Mouse (Mus musculus) adrenal gland, adult 18-20 months (tissue): ENCODE results near the gene Stk10. TPM values are rescaled to one million over a fixed set of nuclear protein-coding genes. Genes with fewer than 3 reads are reported as not detected.

ENCODE experiments used
- DNase-seq, 2 experiments: peaks; one replicate each; pipeline ENCODE4 v3.0.0; 2021 to 2022; ENCODE audit warnings: low spot score in 2 of 2
- total RNA-seq, 2 experiments: library from RNA; stranded (reverse); gene quantifications; 1 replicate in 1 of 2; 2 replicates in 1 of 2; pipeline ENCODE4 v1.2.3; 2021

Stk10 gene
- total RNA-seq, 2 experiments from 2014 or later, result 9.8 to 13.3 TPM

DNA sequence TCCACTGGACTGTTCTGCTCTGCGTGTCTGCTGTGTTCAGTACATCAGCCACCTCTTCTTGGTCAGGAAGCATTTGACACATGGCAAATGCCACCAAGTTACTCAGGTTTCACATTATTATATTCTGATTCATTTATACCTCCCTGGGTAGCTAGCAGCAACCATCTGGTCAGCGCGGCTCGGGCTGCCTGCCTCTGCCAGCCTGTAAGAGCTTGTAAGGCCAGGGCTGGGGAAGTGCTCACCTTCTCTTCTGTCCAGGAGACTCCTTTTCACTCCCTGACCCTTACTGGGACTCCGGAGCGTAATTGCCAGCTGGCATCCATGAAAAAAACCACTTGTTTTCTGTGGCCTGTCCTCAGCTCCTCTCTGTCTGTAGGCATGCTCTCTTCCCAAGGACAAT is 16.1 kb downstream of the Stk10 start:
- DNase-seq, result no peak

DNA sequence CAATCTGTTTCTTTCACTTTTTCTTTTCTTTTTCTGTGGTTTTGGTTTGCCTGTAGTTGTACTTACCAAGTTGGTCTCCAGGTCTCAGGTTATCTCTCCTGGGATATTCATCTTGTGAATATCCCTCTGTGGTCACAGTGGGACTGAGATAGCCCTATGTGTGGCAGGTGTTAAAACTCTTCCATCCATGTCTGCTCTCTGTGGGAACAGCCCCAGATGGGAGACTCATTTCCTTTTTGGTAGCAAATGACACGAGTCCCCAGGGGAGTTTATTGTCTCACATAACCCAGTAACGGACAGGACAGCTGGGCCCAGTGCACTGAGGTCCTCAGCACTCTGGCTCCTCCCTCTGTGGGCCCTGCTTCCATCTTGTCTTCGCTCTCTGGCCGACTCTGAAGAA is 17.0 kb downstream of the Stk10 start:
- DNase-seq, result no peak

DNA sequence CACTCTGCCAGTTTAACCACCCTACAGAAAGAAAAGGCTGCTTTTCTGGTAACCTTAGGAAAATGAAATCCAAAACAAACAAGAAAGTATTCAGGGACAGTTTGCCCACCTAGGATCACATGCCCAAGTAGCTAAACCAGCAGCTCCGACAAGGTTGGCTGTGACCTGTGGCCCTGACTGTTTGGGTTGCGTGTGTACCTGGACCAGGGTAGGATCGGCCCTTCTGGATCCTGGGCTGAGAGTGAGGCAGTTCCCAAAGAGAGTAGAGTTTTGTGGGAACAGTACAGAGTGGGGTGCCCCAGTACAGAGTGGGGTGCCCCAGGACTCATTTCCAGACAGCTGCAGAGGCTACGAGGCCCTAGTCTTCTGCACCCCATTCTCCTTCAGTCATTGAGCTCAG is 18.0 kb downstream of the Stk10 start:
- no peak for DNase-seq

DNA sequence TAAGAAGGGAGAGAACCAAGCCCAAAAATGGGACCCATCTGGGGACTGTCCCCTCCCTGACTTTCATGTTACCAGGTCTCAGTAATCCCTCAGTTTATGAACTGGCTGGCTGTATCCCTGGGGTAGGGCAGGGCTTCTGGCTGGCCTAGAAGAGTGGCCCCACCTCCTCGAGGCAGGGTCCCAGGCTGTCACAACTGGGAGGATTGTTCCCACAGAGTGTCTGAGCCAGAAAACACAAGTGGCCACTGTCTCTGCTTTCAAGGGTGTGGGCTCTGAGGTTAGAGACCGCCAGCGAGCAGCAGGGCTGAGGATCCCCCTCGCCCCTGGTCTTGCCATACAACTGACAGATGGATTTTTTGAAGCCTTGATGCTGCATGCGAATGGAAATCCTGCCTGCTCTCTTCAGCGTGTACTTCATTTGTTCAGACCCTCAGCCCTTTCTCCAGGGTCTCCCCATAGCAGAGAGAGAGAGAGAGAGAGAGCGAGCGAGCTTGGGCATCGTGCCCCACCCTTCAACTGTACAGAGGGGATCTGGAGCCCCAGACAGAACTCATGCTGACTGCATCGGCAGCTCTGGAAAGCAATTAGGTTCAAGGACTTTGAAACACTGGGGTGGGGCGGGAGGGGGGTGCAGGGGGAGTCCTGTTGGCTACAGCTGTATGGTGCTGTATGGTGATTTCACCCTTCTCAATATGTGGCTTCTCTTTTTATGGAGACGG is 18.6 kb downstream of the Stk10 start:
- DNase-seq, result no peak

DNA sequence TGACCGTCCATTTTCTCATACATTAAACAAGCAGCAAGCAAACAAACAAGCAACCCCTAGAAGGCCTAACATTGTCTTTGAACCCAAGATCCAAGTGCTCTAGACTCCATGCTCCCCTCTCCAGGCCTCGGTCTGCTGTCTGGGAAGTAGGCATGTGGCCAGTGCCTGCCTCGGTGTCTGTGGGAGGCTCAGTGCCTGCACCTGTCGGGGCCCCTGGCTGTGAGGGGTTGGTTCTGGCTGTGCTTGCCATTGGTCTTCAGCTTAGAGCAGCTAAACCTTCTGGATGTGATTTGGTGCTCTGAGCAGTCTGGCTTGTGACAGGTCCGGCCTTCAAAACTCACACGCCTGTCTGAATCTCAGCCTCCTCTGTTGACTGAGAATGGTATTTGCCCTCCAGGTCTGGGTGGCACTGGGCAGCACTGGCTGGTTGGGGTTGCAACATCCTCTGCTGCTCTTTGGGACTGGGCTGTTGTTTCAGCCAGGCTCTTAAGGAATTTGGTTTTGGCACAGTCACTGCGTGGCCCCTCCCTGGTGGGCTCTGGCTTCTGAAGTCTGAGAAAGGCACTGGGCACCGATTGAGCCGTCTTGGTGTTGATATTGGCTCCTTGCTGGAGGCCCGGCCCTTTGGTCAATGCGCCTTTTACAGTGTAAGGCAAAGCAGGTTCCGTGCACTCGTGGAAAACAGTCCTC is 19.4 kb downstream of the Stk10 start:
- DNase-seq, result no peak

DNA sequence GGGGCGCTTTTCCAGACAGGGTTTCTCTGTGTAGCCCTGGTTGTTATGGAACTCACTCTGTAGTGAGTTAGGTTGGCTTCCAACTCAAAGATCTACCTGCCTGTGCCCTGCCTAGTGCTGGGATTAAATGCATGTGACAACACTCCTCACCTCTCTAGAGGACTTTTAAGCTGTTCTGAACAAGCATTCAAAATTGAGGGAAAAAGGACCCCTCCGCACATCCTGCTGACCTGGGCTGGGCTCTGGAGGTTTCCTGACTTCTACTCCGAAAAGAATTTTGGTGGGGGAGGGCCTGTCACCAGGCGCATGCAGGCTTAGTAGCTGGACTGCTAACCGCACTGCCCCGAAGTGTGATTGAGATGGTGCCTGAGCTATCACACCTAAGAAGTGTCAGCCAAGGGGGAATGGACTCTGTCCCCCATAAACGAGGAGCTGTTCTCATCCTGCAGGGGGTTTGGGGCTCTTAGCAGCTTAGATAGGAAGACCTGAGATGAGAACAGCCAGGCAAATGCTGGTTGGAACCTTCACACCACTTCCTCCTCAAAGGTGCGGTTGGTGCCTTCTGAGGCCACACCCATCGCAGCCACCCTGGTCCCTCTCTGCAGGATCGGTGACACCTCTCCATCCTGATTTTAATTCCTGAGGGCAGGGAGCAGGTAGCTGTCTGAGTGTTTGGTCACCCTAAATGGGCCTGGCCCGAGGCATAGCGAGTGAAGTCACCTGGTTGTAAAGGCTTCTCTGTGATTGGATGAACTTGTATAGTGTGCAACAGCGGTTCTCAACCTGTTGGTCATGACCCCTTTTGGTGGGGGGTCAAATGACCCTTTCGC is 20.4 kb downstream of the Stk10 start:
- no peak for DNase-seq

DNA sequence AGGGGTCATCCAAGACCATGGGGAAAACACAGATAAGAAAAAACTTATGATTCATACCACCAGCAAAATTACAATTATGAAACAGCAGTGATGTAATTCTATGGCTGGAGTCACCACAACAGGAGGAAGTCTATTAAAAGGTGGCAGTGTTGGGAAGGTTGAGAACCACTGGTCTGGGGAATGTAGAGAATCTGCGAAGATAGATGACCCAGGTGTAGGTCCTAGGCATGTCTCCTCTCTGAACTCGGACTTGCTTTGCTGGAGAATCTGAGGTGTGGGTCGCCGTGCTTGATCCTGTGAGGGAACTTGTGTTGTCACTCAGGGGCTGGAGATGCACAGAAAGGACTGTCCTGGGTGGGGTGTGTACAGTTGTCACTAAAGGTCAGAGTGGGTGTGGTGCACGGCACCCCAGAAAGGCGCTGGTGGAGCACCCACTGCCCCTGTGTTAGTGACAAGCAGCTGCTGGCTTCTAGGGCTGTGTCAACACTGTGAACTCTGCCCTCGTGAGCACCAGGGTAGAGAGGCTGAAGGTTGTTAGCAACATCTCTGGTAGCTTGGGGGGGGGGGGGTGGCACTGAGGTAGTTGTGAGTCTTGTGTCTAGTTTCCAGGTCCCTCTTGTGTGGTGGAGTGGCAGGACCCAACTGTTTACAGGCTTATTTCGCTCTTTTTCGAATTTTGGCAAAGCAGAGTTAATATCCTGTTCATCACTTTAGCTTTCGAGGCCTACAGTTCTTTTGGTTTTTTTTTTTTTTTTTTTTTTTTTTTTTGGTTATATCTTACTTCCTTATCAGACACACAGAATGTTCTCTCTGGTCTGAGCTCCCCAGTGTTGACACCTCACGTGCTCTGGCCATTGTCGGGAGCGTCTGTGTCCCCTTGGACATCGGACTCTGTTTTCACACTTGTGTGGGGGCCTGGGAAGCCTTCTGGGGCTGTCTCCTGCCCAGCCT is 21.3 kb downstream of the Stk10 start:
- no peak for DNase-seq

DNA sequence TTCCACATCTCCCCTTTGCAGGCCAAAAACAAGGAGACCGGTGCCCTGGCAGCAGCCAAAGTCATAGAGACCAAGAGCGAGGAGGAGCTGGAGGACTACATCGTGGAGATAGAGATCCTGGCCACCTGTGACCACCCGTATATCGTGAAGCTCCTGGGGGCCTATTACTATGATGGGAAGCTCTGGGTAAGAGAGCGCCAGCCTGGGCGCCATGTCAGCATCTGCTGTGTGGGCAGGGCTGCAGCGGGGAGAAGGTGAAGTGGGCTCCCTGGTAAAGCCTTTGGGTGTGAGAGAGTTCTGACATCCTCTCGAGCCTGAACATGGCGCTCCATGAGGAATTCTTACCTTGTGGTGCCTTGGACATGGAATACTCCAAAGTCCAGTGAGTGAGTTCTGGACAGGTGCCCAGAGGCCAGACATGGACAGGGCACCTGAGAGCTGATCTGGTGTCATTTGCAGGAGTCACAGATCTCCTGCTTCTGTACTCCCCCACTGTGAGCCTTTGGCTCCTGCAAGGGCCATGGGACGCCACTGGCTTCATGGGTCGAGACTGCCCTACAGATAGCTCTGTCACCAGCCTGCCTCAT is 22.1 kb downstream of the Stk10 start:
- DNase-seq, result no peak

DNA sequence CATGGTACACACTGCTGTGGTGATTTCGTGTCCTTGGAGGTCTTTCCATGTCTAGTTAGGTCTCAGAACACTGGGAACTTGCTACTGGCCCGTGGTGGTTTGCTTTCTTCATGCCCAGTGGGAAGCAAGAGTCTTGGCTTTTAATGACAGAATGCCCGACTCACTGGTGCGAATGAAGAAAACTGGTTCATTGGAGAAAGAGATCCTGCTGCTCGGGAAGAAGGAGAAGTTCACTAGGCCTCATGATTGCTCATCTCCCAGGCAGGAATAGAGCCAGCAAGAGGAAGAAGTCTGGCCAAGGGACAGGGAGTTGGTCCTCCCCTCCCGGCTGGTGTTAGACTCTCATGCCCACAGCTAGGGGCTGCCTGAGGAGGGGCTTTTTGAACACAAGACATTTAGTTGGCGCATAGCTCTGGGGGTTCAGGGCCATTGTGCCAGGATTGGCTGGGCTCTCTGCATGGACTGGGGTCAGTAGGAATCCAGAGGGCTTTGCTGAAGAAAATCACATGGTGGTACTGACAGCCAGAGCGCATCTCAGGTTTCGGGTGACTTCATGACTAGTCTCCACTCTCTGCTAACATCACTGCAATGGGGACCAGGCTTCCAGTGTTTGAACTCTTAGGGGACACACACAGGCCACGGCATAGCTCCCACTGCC is 23.4 kb downstream of the Stk10 start:
- DNase-seq, result no peak

DNA sequence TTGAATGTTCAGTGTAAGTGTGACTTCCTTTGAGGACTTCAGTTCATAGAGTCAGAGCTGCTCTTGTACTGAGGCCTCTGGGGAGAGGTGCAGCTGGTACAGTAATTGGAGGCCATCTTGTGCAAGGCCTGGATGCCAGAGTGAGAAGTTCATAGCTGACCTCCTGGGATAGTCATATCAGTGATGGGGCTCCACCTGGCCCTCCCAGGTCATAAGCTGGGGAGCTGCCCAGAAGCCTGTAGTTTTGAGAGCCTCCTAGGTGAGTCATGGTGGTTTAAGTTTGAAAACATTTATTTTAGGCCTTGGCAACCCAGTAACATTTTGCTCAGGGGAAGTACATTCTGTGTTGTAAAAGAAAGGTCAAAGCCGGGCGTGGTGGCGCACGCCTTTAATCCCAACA is 24.9 kb downstream of the Stk10 start:
- no peak for DNase-seq

DNA sequence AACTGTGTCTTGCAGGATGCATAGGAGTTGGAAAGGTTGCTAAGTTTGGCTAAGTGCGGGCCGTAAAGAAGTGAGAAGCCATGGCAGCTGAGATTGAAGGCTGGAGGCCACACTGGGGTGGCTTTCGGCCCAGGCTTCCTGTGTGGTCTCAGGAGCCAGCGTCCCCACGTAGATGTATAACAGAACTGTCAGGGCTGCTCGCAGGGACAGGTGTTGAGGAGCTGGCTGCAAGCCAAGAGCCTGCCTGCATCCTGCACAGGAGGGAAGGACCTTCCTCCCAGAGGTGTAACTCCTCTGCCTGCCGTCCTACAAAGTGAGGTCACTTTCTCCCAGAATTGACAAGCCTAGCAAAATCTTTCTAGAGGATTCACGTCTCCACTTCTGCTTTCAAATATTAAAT is 25.6 kb downstream of the Stk10 start:
- no peak for DNase-seq

DNA sequence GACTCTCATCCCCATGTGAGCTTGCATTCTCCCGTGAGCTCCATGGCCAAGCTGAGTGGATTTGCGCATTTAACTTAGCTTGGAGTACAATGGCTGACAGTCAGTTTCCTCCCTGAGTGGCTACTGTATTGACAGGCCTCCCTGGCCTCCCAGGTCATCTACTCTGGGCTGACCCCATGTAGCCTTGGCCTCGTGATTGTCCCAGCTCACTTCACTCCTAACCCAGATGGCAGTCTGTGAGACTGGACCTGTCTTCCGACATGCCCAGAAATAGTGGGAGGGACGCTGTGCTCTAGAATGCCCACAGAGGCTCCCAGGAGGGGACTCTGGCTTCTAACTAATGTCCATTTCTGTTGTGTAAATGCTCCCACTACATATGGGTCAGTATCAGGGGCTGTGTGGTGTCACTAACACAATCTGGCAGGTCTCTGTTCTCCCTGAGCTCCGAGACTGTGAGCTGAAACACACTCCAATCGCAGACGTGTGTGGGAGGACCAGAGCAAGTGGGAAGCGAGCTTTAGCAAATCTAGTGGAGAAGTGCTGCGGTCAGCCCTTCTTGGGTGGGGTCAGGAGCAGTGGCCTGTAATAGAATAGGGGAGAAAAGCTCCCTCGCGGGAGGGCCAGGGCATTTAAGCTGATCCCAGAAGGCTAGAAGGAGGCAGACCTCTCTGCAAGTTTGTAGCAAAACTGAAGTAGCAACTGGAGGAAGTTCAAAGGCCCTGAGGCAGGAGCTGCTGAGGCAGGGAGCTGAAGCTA is 27.1 kb downstream of the Stk10 start:
- no peak for DNase-seq

DNA sequence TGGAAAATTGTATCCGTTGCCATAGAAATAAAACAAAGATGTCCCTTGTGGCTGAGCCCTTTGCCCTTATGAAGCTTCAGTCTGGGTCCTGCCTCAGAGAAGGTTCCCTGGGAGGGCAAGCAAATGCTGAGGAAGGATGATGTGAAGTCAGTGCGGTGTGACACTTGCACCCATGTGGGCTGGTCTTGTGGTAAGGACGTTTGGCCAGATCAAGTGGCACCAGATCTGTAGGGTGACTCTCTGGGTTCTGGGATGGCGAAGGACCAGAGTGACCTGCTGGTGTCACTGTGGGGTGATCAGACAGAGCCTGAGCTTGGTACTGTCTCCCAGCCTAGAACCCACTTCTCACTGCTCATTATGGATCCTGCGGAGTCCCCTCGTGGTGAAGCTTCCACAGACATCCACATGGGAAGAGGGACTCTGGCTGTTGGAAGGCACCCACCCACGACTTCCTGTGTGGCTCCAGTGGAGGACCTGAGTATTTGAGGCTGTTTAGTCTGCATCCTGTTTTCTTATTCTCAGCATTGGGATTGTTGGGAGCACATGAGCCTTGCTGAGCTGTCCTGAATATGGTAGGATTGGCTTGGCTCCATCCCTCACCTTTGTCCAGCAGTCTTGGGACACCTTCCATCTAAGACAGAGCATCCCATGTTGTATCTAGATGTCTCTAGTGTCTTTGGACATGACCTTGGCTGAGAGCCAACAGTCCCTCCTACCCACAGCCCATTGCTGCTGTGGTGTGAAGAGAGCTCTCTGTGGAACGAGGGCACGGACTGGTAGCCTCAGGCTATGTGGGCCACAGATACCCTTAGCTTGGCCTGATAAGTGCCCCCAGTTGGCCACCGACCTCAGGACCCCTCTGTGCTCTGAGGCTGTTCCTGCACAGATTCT is 28.6 kb downstream of the Stk10 start:
- DNase-seq, result no peak

DNA sequence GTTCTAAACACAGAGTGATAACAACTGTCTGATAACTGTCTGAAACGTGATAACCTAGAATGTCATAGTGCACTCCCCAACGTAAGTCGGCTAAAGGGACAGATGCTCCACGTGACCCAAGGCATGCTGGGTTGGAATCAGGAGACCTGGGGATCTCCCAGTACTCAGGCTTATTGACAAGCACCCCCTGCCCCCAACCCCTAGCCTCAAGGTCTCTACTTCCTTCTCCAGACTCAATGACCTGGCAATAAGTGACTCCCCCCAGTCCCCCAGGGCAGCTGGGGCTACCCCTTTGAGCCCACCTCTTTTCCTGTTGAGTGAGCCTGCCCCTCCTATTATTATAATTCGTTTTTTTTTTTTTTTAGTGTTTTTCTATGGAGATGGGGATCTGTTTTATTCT is 29.6 kb downstream of the Stk10 start:
- DNase-seq, result no peak

DNA sequence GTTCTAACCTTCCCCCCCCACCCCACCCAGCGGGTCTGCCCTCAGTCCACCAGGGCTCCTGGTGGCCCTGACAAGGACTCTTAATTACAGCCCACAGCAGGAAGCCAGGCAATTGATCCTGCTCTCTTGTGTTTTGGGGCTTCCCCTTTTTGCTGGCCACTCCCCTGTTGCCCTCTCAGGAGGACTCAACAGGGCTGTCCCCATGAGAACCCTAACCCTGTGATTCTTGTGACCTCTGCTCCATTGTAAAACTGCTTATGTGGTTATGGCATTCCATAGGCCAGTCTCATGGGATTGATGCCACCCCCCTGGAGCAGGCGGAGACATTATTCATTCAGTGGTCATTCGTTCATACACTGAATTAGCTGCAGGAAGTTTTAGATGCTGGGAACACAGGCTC is 30.6 kb downstream of the Stk10 start:
- no peak for DNase-seq

DNA sequence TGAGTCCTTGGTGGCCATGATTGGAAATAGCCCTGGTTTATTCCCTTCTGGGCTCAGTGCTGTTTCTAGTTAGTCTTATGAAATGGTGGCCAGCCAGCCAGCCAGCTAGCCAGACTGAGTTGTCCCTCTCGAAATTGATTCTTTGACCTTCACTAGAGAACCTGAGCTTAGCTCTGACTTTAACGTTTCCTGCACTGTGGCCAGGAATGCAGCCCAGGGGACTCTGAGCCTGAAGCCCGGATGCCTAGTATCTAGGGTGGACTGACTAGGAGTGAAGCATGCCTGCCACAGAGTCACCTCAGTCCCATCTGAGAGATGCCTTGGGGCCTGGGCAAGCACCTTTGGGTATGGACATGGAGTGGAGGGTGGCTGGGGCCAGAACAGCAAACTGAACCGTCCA is 31.5 kb downstream of the Stk10 start:
- no peak for DNase-seq

DNA sequence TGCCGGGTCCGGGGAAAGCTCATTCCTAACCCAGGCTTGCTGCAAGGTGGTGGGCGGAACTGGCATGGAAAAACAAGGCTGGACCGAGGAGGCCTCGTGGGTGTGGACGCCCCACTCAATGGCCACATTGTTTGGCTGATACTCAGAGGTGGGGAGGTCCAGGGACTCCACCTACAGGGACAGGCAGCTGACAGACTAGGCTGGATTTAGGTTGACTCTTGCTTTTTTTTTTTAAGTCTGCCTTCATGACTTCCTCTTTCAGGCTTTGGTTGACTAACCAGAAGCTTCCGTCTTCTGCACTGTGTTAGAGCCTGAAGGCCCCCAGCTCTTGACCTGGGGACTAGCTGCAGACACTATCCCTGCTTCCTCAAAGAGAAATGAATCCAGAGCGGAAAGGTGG is 32.0 kb downstream of the Stk10 start:
- DNase-seq, result no peak

DNA sequence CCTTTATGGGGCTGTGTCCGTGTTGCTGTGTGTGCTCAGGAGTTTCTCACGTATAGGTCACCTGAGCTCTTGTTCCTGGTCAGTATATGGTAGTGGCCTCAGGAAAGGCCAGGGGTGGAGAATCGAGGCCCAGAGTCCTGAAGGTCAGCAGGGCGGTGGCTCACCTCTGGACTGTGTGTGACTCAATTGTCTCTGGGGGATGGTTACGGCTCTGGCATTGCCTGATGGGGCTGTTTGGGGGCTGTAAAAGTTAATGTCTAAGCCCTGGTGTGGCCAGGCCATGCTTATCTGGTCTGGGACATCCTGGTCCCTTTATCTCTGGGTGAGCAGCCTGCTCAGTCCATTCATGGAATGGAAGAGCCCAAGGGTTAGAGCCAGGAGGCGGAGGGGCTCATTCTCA is 33.1 kb downstream of the Stk10 start:
- DNase-seq, result no peak
